Mouse (Mus musculus) adipocyte (in vitro differentiated cells): ENCODE data around the gene Fam161a.

Experiments
- DNase-seq: peaks from one replicate; pipeline ENCODE4 v3.0.0-alpha.2; 2016; ENCODE audit warnings: low spot score

Gene Fam161a

GRCm38 (mm10) chr11:23007481-23008180 lies at the start of gene Fam161a:
Gene Fam161a (plus strand): TSS chr11:23007531.
- peak; percentile 95 for DNase-seq

DNA sequence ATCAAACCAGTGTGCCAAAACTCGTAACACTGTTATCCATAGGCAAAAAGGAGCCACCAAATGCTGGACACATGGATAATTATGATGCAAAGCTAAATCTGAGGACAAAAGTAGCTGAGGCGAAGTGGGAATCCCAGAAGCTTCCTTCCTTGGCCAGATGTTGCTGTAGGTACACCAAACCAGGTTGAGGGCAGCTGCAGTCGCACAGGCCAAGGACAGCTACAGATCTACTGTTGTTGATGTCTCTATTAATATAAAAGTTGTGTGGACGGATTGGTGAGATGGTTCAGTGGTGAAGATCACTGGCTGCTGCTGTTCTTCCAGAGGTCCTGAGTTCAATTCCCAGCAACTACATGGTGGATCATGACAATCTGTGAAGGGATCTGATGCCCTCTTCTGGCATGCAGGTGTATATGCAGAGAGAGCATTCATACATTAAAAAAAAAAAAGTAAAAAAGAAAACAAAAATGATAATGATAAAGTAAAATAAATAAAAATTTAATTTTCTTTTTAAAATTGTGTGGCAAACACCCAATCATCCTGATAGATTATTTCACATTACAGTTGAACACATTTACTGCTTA lies 49.4 kb upstream of the Fam161a start:
- DNase-seq, result no peak

GRCm38 (mm10) chr11:22962101-22962500 lies 45.2 kb upstream of the Fam161a start:
- DNase-seq, result no peak

- DNase-seq, result no peak
Measured at GRCm38 (mm10) chr11:22964401-22964800, 42.9 kb upstream of the Fam161a start.

DNA sequence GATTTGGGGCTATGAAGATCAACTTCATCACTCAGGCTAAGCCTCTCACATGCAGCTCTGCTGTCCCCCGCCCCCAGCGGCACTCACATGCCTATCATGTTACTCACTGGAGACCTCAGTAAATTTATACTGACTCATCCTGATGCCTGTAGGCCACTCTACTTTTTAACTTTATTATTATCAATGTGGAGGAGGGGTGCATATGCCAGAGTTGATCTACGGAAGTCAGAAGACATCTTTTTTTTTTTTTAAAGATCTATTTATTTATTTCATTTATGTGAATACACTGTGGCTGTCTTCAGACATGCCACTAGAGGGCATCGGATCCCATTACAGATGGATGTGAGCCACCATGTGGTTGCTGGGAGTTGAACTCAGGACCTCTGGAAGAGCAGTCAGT lies 41.8 kb upstream of the Fam161a start:
- DNase-seq, result no peak

DNA sequence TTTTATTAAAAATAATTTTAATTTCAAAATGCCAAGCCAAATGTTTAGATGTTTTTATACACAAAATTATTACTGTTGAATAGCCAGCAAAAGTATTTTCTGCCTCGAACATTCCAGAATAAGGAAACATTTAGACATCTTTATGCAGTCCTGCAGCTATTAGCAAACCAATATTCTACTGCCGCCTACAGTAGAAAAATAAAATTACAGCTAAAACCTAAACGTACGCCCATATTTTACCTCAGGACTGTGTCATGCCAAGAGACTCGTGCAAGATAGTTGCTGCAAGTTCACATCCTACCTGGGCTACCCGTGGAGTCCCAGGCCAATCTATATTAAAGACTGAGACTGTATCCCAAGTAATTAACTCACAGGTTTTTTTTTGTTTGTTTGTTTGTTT lies 37.8 kb upstream of the Fam161a start:
- DNase-seq, result peak; percentile 67

GRCm38 (mm10) chr11:22970546-22970945 lies 36.8 kb upstream of the Fam161a start:
- no peak for DNase-seq

DNA sequence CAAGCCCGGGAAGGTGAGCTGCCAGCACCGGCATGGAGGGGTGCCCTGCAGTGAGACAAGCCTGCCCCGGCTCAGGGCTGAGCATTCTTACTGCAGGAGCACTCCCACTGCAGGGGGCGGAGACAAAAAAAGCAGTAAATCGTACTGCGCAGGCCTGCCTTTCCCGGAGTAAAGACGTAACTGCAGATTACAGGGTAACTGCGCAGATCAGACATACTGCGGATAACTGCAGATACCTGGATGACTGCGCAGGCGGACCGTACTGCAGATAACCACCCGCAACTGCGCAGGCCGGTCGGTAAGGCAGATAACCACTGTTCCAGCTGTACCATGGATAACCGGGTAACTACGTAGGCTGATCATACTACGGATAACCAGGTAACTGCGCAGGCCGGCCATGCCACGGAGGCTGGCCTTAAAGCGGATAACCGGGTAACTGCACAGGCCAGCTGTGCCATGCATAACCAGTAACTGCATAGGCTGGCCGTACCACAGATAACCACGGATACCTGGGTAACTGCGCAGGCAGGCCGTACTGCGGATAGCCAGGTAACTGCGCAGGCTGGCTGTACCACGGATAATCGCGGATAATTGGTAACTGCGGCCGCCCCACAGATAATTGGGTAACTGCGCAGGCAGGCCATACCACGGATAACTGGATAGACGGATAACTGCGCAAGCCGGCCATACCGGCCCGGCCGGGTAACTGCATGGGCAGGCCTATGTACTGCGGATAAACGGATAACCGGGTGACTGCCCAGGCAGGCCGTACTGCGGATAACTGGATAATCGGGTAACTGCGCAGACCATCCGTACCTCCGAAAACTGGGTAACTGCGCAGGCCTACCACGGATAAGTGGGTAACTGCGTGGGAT lies 35.3 kb upstream of the Fam161a start, which contains the start of gene Zrsr1:
Zrsr1 (plus strand) TSS at position 171 of the 875 bp plus-strand sequence.
- DNase-seq, result peak; percentile 73

GRCm38 (mm10) chr11:22972746-22973526 lies 34.4 kb upstream of the Fam161a start:
- peak; percentile 90 for DNase-seq

- DNase-seq, result peak; percentile 34
Measured at GRCm38 (mm10) chr11:22973599-22973998, 33.7 kb upstream of the Fam161a start.

DNA sequence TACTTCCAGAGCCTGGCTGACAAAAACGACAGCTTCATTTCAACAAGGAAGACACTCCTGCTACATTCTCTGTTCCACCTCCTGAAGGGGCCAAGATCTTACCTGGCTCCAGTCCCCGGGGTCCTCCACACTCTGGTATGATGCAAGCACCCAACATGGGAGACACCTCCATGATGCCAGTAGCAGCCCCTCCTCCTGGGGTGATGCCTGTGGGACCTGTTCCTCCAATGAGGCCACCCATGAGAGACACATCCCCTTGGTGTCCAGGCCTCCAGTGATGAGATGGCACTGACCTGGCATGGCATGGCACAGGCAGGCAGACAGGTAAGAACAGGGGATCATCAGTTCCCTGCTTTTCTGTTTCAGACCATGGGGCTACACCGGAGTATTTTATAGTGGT lies 29.1 kb upstream of the Fam161a start:
- DNase-seq, result no peak

DNA sequence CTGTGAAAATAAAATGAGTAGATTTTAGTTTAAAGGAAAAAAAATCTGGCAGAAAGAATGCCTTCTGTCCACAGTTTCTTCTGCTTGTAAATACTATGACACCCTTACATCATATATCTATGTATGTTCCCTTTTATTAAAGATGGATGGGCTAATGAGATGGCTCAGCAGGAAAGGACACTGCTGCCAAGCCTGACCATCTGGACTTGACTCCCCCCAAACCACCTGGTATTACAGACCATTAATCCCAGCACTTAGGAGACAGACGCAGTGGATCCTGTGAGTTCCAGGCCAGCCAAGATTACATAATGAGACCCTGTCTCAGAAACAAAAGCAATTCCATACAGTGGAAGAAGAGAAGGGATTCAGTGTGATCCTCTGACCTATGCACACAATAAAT lies 28.6 kb upstream of the Fam161a start:
- no peak for DNase-seq

- no peak for DNase-seq
Measured at GRCm38 (mm10) chr11:22979221-22979620, 28.1 kb upstream of the Fam161a start.

DNA sequence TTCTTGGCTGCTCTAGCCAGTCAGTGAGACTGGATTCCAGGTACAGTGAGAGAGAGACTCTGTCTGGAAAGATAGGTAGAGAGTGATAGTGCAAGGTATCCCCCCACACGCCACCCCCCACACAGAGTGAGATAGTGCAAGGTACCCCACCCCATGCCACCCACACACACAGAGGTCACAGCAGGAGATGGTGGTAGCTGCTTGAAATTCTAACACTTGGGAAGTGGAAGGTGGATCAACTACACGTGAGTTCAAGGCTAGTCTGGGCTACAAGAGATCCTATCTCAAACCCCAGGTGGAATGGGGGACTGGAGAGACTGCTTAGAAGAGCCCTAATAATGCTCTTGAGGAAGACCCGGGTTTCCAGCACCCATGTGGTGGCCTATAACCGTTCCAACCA lies 26.3 kb upstream of the Fam161a start:
- no peak for DNase-seq

DNA sequence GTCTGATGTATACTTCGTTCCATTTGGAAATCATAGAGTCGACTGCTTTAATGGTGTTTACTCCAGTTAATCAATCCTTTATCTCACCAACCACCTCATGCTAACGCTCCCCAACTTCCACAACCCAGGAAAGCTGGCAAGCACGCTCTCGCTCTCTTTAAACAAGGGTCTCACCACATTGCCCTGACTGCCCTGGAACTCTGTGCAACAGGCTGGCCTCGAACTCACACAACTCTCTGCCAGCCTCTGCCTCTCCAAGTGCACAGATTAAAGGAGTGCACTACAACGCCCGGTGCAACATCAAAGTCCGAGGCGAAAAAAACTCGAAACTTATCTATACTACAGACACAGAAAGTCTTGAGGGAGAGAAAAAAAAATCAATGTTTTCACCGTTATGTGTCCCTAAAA lies 25.8 kb upstream of the Fam161a start:
- no peak for DNase-seq

- DNase-seq, result peak; percentile 90
Measured at GRCm38 (mm10) chr11:22981984-22982757, 25.2 kb upstream of the Fam161a start, which contains the start of the genes Gm28048 and Commd1. Gene Gm28048 (minus strand): TSS chr11:22982090. Gene Commd1 (minus strand): TSS chr11:22982382.

DNA sequence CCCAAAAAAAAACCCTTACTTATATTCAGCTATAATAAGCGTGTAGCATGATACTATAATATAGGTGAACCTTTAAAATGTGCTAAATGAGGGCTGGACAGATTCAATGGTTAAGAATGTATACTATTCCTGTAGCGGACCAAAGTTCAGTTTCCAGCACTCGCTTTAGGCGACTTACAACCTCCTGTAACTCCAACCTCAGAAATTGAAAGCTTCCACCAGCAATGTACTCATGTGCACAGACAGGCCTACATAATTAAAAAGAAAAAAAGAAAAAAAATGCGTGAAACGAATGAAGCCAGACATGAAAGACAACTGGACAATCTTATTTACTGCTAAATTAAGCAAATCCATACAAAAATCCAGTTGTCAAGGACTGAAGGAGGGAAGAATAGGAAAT lies 24.5 kb upstream of the Fam161a start:
- no peak for DNase-seq

- no peak for DNase-seq
Measured at GRCm38 (mm10) chr11:22985510-22985909, 21.8 kb upstream of the Fam161a start.

DNA sequence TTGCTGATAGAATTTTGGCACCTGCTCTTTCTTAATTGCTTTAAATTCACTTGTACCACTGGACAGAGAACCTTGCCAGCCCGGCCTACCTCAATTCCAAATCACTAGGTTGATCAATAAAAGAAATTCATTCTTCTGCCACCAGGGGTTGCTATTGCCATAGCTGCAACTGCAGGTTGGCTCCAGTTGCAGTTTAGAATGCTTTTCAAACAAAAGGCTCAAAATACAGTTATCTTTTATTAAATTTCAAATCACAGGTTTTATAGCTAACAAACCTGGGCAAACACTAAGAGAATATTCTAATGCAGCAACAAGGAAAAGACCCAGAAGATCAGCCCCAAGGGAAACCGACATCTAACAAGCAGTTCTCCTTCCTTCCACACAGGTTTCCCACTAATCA lies 20.0 kb upstream of the Fam161a start:
- peak; percentile 79 for DNase-seq

GRCm38 (mm10) chr11:22989786-22990185 lies 17.5 kb upstream of the Fam161a start:
- DNase-seq, result no peak
